Mouse (Mus musculus) frontal cortex, postnatal 14 days (tissue): Measurements from ENCODE around the gene Gm34302.
"Not testable (repeated sequence)": the region's sequence is repeated elsewhere in the genome, so short reads cannot be mapped to it uniquely, and the experiment has no call there.

Source experiments
- DNase-seq, 2 experiments: peaks; one replicate each; pipeline ENCODE4 v3.0.0; 2022; ENCODE audit warnings: low spot score in 2 of 2

Gm34302 gene

GRCm38 (mm10) chr3:63483726-63484125 lies at the start of gene Gm34302:
TSS of gene Gm34302 (minus strand) at chr3:63483879.
- DNase-seq = no peak

GRCm38 (mm10) chr3:63531847-63532246 lies 48.2 kb upstream of the Gm34302 start:
- no peak for DNase-seq

GRCm38 (mm10) chr3:63517681-63518080 lies 34.0 kb upstream of the Gm34302 start:
- DNase-seq = no peak

DNA sequence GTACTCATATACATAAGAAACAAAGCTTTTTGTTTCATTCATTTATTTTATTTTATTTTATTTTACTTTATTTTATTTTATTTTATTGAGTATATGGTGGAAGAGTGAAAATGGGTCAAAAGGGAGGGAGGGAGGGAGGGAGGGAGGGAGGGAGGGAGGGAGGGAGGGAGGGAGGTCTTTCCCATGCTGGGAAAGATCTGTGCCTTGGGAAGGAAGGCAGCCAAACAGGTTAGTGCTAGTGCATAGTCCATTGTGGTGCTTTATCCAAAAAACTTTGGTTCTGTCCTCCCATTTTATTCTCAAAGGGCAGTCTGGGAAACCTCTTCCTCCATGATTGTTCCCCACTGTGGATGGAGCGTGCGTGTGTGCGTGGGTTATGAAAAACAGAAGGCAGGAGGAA lies 32.6 kb upstream of the Gm34302 start:
- DNase-seq = not testable (repeated sequence)

DNA sequence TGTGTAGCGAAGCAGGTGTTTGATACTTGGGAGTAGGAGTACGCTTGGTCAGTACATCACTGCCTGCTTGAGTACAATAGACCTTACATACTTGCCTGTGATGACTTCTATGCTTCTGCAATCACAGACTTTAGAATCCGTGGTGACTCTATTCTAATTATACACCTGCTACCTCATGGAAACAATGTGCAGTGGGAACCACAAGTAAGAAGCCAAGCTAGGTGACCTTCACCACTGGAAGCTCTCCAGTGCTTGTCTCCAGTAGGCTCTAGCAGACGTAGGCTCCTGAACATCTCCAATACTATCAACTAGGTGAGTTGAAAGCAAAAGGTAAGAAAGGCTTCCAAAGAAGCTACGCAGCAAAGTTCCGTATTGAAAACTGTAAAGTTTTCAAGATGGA lies 27.6 kb upstream of the Gm34302 start:
- no peak for DNase-seq

- DNase-seq = no peak
These were observed 25.8 kb upstream of the Gm34302 start for GRCm38 (mm10) chr3:63509484-63509883.

DNA sequence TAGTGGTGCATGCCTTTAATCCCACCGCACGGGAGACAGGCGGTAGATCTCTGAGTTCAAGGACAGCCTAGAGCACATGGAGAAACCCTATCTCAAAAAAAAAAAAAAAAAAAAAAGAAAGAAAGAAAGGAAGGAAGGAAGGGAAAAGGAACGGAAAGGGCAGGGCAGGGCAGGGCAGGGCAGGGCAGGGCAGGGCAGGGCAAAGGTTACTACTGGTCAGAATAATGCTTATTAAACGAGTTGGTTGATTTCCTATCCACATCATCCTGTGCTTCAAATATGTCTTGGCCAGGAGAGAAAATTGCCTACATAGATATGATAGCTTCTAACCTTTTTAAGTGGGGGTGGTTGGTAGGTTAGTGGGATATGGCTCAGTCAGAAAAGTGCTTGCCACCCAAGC lies 25.2 kb upstream of the Gm34302 start:
- no peak for DNase-seq

GRCm38 (mm10) chr3:63504433-63504832 lies 20.8 kb upstream of the Gm34302 start:
- DNase-seq = no peak

DNA sequence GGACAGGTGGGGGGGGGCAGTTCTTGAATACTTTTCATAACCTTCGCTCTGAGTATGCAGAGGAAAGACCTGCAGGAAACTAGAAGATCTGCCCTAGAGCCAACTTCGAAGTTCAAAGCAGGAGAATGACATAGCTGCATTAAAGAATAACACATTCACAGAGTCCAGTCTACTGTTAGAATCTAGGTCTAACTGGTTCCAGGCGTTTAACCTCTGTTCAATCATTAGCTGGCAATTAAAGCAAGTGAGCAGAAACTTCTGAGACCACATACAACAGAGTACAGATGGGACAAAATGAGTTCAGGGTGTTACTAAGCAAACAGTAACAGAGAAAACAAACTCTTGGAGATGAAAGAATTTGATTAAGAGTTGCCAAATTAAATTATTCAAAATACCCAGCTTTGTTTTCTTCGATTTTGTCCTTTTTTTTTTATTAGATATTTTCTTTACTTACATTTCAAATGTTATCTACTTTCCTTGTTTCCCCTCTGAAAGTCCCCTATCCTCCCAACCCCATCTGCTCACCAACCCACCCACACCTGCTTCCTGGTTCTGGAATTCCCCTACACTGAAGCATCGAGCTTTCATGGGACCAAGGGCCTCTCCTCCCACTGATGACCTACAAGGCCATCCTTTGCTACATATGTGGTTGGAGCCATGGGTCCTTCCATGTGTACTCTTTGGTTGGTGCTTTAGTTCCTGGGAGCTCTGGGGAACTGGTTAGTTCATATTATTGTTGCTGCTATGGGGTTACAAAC lies 11.1 kb upstream of the Gm34302 start:
- DNase-seq = no peak

GRCm38 (mm10) chr3:63493563-63493962 lies 9.9 kb upstream of the Gm34302 start:
- DNase-seq = no peak

GRCm38 (mm10) chr3:63440426-63441125 lies 43.1 kb downstream of the Gm34302 start:
- DNase-seq = no peak

DNA sequence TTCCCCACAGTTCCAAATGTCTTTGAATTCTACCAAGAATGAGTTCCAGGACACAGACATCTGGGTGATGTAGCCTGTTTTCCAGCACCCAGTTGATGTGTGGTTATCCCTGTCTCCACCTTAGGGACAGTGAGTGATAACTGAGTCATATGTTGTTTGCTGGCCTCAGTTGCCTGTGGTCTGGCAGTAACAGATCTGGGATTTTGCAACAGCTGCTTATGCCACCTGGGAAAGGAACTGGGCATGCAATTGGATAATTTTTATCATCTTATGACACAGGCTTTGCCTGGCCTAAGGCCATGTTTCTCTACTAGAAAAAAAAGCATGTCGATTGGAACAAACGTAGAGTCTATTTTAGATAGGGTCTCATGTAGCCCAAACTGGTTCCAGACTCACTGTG lies 43.9 kb downstream of the Gm34302 start:
- peak in 1 of 2 experiments; percentile 6 for DNase-seq

GRCm38 (mm10) chr3:63438898-63439297 lies 44.8 kb downstream of the Gm34302 start:
- DNase-seq = no peak
